Mouse (Mus musculus): ENCODE measurements at regions not wholly inside any gene's neighbourhood (a gene's known extent, or its start where the extent isn't known, plus 50 kb on each side); places are given as distances from the start of the nearest gene placed in this dataset.

DNA sequence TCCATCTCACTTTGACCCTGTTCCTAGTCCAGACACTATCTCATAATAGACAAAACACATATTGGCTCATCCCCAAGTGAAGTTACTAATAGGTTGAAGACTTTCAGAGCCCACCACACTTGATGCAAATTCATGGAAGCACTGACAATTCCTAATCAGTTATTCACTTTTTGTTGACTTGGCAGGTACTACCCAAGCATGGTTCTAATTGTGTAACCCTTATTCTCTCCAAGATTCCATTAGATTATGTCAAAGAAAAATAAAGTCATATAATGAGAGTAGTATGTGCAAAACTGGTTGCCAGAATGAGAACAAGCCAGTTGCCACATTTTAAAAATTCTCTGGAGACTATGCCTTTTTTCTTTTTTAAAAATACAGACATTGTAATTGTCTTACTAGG, 426.7 kb upstream of the Pik3r1 start:
- Histone ChIP-seq H3K4me1 (replicated peaks; ENCODE audit: low read depth, low read length) (no peaks in the 10 kb centered on the region), H3K4me3 (replicated peaks; ENCODE audit: low read length) (no peak overlapping the region), H3K36me3 (ENCODE audit: insufficient read depth, low read length) (no peaks in the 10 kb centered on the region), H3K27me3 (ENCODE audit: insufficient read depth, low read length) (no peaks in the 10 kb centered on the region), H3K9me3 (ENCODE audit: low read length) (peaks cover 18% of the 10 kb centered on the region)
- no peak for TF ChIP-seq NANOG (IDR thresholded peaks at IDR 0.05; ENCODE audit: borderline replicate concordance, low read length)
- TF ChIP-seq POU5F1 (IDR thresholded peaks at IDR 0.05; ENCODE audit: borderline replicate concordance, low read length) = no peak
- TF ChIP-seq CTCF (conservative IDR thresholded peaks at IDR 0.05; ENCODE audit: low read length) = no peak

DNA sequence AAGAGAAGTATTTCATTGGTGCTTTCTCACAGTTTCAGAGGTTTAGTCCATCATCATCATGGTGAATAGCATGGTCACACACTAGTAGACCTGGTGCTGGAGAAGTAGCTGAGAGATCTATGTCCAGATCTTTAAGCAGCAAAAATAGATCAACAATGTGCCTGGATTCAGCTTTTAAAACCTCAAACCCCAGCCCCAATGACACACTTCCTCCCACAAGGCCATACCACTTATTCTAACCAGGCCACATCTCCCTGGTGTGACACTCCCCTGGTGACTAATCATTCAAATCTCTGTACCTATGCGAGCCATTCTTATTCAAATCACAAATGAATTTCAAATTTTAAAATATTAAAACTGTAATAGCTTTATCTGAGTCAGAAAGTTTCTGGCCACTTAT, 434.3 kb upstream of the Pik3r1 start:
- Histone ChIP-seq H3K4me3 (replicated peaks; ENCODE audit: low read length) (no peak overlapping the region), H3K27me3 (ENCODE audit: insufficient read depth, low read length) (no peaks in the 10 kb centered on the region), H3K36me3 (ENCODE audit: insufficient read depth, low read length) (no peaks in the 10 kb centered on the region)

DNA sequence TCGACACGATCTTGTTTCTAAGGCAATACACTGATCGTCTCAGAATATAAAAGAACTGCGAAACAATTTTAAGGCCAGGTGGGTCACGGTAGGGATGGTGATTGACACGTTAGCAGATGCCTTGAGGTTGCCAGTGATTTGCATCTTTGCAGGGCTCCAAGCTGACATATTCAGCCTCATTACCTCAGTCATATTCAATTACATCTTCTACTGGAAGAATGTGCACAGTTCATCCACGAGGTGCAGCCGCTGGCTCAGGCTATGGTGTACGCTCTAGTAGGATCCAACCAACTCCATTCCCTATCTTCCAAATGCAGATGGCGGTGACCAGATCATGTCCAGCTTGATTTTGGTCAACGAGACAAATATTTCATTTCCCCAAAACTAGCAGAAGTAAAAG, 450.5 kb upstream of the Pik3r1 start:
- H3K4me3 ChIP-seq (replicated peaks; ENCODE audit: low read length) = no peak overlapping the region
- H3K9me3 ChIP-seq (ENCODE audit: low read length) = no peaks in the 10 kb centered on the region
- no peaks in the 10 kb centered on the region for H3K27me3 ChIP-seq (ENCODE audit: insufficient read depth, low read length)
- TF ChIP-seq CTCF (conservative IDR thresholded peaks at IDR 0.05; ENCODE audit: low read length) = no peak
- no peak for TF ChIP-seq POU5F1 (IDR thresholded peaks at IDR 0.05; ENCODE audit: borderline replicate concordance, low read length)
- TF ChIP-seq NANOG (IDR thresholded peaks at IDR 0.05; ENCODE audit: borderline replicate concordance, low read length) = no peak
- no peaks in the 10 kb centered on the region for H3K36me3 ChIP-seq (ENCODE audit: insufficient read depth, low read length)
- H3K4me1 ChIP-seq (replicated peaks; ENCODE audit: low read depth, low read length) = no peaks in the 10 kb centered on the region

More for the DNA sequence above, 434.3 kb upstream of the Pik3r1 start:
- no peaks in the 10 kb centered on the region for H3K4me1 ChIP-seq (replicated peaks; ENCODE audit: low read depth, low read length)
- no peaks in the 10 kb centered on the region for H3K9me3 ChIP-seq (ENCODE audit: low read length)
- TF ChIP-seq CTCF (conservative IDR thresholded peaks at IDR 0.05; ENCODE audit: low read length) = no peak
- TF ChIP-seq POU5F1 (IDR thresholded peaks at IDR 0.05; ENCODE audit: borderline replicate concordance, low read length) = no peak
- no peak for TF ChIP-seq NANOG (IDR thresholded peaks at IDR 0.05; ENCODE audit: borderline replicate concordance, low read length)

DNA sequence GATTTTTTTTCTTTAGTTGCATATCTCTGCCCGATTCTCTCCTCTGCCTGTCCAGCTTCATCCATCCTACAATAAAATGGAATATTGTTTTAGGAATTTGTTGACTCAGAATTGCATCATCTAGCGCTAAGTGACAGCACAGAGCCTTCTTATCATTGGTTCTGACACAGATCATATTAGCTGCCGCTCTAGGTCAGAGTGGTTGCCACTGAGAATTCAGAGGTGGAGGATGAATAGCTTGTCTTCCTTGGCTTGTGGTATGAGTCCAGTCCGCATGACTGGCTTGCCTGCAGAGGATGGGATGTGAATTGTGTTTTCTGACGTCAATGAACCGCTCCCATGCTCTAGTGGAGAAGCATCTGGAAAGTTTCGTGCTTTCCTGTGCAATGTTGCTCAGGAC, 462.3 kb upstream of the Cd180 start:
- TF ChIP-seq NANOG (IDR thresholded peaks at IDR 0.05; ENCODE audit: borderline replicate concordance, low read length) (no peak), POU5F1 (IDR thresholded peaks at IDR 0.05; ENCODE audit: borderline replicate concordance, low read length) (no peak), CTCF (conservative IDR thresholded peaks at IDR 0.05; ENCODE audit: low read length) (no peak)
- no peaks in the 10 kb centered on the region for H3K36me3 ChIP-seq (ENCODE audit: insufficient read depth, low read length)
- no peaks in the 10 kb centered on the region for H3K27me3 ChIP-seq (ENCODE audit: insufficient read depth, low read length)
- H3K9me3 ChIP-seq (ENCODE audit: low read length) = no peaks in the 10 kb centered on the region
- H3K4me3 ChIP-seq (replicated peaks; ENCODE audit: low read length) = no peak overlapping the region
- H3K4me1 ChIP-seq (replicated peaks; ENCODE audit: low read depth, low read length) = no peaks in the 10 kb centered on the region

DNA sequence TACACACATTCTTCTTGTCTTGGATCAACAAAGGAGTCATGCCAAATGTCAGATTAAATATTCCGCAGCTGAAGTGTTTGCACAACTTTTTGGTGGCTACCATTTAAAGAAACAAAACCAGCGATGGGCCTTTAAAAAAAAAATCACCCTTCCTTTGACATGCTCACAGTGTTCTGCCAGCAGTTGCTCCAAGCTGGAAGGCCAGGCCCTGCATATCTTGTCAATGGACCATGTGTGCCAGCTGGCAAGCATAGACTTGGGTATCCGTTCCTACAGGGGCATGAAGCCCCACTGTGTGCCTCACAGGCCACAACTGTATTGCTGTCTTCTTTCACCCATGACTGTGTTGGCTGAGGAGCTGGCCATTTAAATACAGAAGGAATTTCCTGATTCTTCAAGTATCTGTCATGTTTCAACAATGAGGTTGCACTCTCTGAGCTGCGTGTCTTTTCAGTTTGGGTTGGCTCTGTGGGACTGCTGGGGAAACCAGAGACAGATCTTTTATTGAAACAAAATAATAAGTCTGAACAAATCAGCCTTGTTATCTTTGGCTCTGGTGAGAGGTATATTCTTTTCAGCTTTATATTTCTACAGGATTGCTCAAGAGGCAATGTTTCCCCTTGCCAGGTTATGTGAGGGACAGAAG, 460.9 kb upstream of the Cd180 start:
- Histone ChIP-seq H3K27me3 (ENCODE audit: insufficient read depth, low read length) (no peaks in the 10 kb centered on the region), H3K4me1 (replicated peaks; ENCODE audit: low read depth, low read length) (no peaks in the 10 kb centered on the region), H3K9me3 (ENCODE audit: low read length) (no peaks in the 10 kb centered on the region), H3K36me3 (ENCODE audit: insufficient read depth, low read length) (no peaks in the 10 kb centered on the region), H3K4me3 (replicated peaks; ENCODE audit: low read length) (no peak overlapping the region)
- TF ChIP-seq CTCF (conservative IDR thresholded peaks at IDR 0.05; ENCODE audit: low read length) (no peak), POU5F1 (IDR thresholded peaks at IDR 0.05; ENCODE audit: borderline replicate concordance, low read length) (no peak), NANOG (IDR thresholded peaks at IDR 0.05; ENCODE audit: borderline replicate concordance, low read length) (no peak)

DNA sequence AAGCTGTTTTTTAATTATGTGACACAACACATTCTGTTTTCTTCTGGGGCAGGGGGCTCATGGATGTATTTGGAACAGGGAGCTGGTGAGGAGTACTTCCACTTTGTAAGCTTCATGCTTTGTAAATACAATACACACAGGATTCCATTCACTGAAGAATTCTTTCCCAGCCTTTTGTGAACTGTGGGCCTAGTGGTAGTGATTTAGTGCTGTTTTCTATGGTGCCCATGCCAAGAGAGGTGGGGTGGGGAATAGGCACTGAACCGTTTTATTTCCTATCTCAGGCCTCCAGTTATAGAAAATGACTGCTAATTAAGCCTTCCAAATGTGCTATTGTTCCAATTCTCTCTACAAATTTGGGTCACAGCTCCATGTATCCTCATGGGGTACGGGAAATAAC, 442.5 kb upstream of the Cd180 start:
- TF ChIP-seq NANOG (IDR thresholded peaks at IDR 0.05; ENCODE audit: borderline replicate concordance, low read length) (no peak), CTCF (conservative IDR thresholded peaks at IDR 0.05; ENCODE audit: low read length) (no peak), POU5F1 (IDR thresholded peaks at IDR 0.05; ENCODE audit: borderline replicate concordance, low read length) (no peak)
- no peaks in the 10 kb centered on the region for H3K27me3 ChIP-seq (ENCODE audit: insufficient read depth, low read length)
- no peak overlapping the region for H3K4me3 ChIP-seq (replicated peaks; ENCODE audit: low read length)
- no peaks in the 10 kb centered on the region for H3K4me1 ChIP-seq (replicated peaks; ENCODE audit: low read depth, low read length)
- no peaks in the 10 kb centered on the region for H3K36me3 ChIP-seq (ENCODE audit: insufficient read depth, low read length)
- no peaks in the 10 kb centered on the region for H3K9me3 ChIP-seq (ENCODE audit: low read length)

DNA sequence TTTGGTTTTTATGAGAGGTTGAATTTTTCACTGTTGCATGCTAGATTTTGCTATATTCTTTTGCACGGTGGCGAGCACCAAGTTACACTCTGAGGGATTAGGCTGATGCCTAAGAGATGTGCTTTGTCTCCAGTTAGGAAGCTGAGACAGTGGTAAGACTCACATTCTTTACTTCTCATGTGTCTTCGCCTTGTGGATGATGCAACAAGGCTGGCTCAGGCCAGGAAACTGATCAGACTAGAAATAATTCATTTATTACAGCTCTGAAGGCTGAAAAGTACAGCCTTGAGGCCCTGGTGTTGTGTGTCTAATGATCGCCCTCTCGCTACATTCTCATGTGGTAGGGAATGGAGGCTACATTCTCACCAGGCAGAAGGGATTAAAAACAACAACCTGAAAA, 441.6 kb upstream of the Cd180 start:
- Histone ChIP-seq H3K27me3 (ENCODE audit: insufficient read depth, low read length) (no peaks in the 10 kb centered on the region), H3K4me1 (replicated peaks; ENCODE audit: low read depth, low read length) (no peaks in the 10 kb centered on the region), H3K36me3 (ENCODE audit: insufficient read depth, low read length) (no peaks in the 10 kb centered on the region), H3K9me3 (ENCODE audit: low read length) (no peaks in the 10 kb centered on the region), H3K4me3 (replicated peaks; ENCODE audit: low read length) (no peak overlapping the region)
- TF ChIP-seq CTCF (conservative IDR thresholded peaks at IDR 0.05; ENCODE audit: low read length) (no peak), POU5F1 (IDR thresholded peaks at IDR 0.05; ENCODE audit: borderline replicate concordance, low read length) (no peak), NANOG (IDR thresholded peaks at IDR 0.05; ENCODE audit: borderline replicate concordance, low read length) (no peak)

DNA sequence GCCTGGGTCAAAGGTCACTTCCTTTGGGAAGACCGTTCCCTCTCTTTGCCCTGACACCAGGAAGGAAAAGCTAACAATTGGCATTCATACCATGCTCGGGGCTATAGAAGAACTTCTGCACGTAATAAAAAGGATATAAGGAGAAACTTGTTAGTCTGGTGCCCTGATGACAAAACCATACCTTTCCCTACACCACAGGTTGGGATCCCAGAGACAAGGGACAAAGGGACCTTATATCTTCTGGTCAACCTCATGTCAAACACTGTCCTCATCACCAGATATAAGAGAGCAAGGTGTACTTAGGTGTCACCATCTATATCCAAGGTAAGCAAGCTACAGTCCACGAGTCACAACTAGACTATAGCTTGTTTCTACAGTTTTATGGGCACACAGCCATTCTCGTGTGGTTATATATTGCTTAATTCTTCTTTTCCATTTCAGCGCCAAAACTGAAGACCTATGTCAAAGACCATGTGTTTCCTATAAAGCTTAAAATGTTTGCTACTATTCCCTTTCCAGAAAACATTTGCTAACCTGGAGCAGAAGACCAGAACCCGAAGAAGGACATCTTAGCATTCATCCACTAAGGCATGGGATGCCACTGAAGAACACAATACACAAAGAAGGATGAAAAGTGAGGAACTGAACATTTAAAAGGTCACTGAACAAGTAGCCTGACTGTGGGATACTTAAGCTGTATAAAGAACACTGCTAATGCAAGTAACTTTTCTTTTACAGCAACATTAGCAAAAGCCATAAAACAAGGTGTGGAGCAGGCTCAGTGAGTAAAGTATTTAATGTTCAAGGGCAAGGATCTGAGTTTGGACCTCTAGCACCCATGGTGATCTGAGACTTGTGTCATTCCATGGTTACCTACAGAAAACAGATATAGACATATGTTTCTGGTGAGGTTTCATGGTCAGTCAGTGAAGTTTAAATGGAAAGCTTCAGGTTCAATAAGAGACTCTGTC, 437.7 kb upstream of the Cd180 start:
- H3K4me3 ChIP-seq (replicated peaks; ENCODE audit: low read length) = no peak overlapping the region
- H3K36me3 ChIP-seq (ENCODE audit: insufficient read depth, low read length) = no peaks in the 10 kb centered on the region
- no peak for TF ChIP-seq NANOG (IDR thresholded peaks at IDR 0.05; ENCODE audit: borderline replicate concordance, low read length)
- TF ChIP-seq POU5F1 (IDR thresholded peaks at IDR 0.05; ENCODE audit: borderline replicate concordance, low read length) = no peak
- no peak for TF ChIP-seq CTCF (conservative IDR thresholded peaks at IDR 0.05; ENCODE audit: low read length)
- no peaks in the 10 kb centered on the region for H3K9me3 ChIP-seq (ENCODE audit: low read length)
- no peaks in the 10 kb centered on the region for H3K4me1 ChIP-seq (replicated peaks; ENCODE audit: low read depth, low read length)
- H3K27me3 ChIP-seq (ENCODE audit: insufficient read depth, low read length) = no peaks in the 10 kb centered on the region

Data from E14TG2a.4 (cell line).